Mouse (Mus musculus) midbrain, postnatal 0 days (tissue): ENCODE measurements at regions not wholly inside any gene's neighbourhood (a gene's known extent, or its start where the extent isn't known, plus 50 kb on each side); places are given as distances from the start of the nearest gene placed in this dataset.

Source experiments
- ATAC-seq: fragments of 200-750 bp; cut with Nextera tagmentation; 2 replicates; pipeline ENCODE4 v1.8.0; 2017; ENCODE audit warnings: moderate number of reproducible peaks, mild to moderate bottlenecking, moderate TSS enrichment, moderate library complexity; ENCODE audit not compliant: low FRiP score
- DNase-seq: peaks from one replicate; pipeline ENCODE4 v3.0.0-alpha.2; 2015; ENCODE audit warnings: low spot score
- H3K27ac ChIP-seq: fragments of 300-500 bp; sonication (generic); 2 replicates; pipeline ENCODE4 v1.5.1; 2014; ENCODE audit warnings: low read depth, mild to moderate bottlenecking, low read length, mixed read lengths
- H3K27me3 ChIP-seq: fragments of 300-500 bp; sonication (generic); 2 replicates; pipeline ENCODE4 v1.6.1; 2014; ENCODE audit warnings: low read length, control low read depth, mixed read lengths; ENCODE audit not compliant: insufficient read depth
- H3K36me3 ChIP-seq: fragments of 300-500 bp; sonication (generic); 2 replicates; pipeline ENCODE4 v1.6.1; 2014; ENCODE audit warnings: low read length, control low read depth, mixed read lengths; ENCODE audit not compliant: insufficient read depth
- H3K4me1 ChIP-seq: fragments of 300-500 bp; sonication (generic); 2 replicates; pipeline ENCODE4 v1.6.1; 2014; ENCODE audit warnings: mild to moderate bottlenecking, control low read depth, antibody characterized with exemption, low read length, mixed read lengths; ENCODE audit not compliant: insufficient read depth
- H3K4me2 ChIP-seq: fragments of 300-500 bp; sonication (generic); 2 replicates; pipeline ENCODE4 v1.6.1; 2014; ENCODE audit warnings: low read depth, mild to moderate bottlenecking, low read length, mixed read lengths; ENCODE audit not compliant: poor library complexity, severe bottlenecking
- H3K4me3 ChIP-seq: fragments of 300-500 bp; sonication (generic); 2 replicates; pipeline ENCODE4 v1.5.1; 2014; ENCODE audit warnings: low read depth, mild to moderate bottlenecking, low read length, moderate library complexity
- H3K9ac ChIP-seq: fragments of 300-500 bp; sonication (generic); replicated peaks from 2 replicates; pipeline ENCODE4 v1.6.1; 2014; ENCODE audit warnings: mild to moderate bottlenecking, low read length, moderate library complexity, mixed read lengths; ENCODE audit not compliant: poor library complexity, severe bottlenecking
- H3K9me3 ChIP-seq: fragments of 300-500 bp; sonication (generic); 2 replicates; pipeline ENCODE4 v1.6.1; 2016; ENCODE audit warnings: low read length, control low read depth
- CTCF ChIP-seq: IDR thresholded peaks from 2 replicates; pipeline ENCODE4 v1.5.1; 2016; ENCODE audit warnings: antibody characterized with exemption, mild to moderate bottlenecking
- WGBS: fragments of 180-500 bp; shearing (Covaris S2); extraction: QIAGEN DNeasy Blood & Tissue Kit; methylation state at CpG from one replicate; pipeline ENCODE4 v1.1.7; 2014; 5-methylcytosine and 5-hydroxymethylcytosine counted together

GRCm38 (mm10) chr7:136208879-136209278, 492.7 kb upstream of the Mki67 start:
- DNase-seq, result no peak
- H3K9me3 ChIP-seq, result no peaks in the 10 kb centered on the region
- peaks cover 7% of the 10 kb centered on the region; the same call in 1 of the 2 replicates for H3K4me1 ChIP-seq
- no peak for TF ChIP-seq CTCF
- WGBS, result 42% methylated on average over 12 of the region's 12 CpGs
- H3K27ac ChIP-seq, result no peak overlapping the region
- no peaks in the 10 kb centered on the region for H3K36me3 ChIP-seq
- no peak overlapping the region for H3K4me2 ChIP-seq
- no peak overlapping the region for H3K4me3 ChIP-seq
- ATAC-seq, result no peak
- H3K27me3 ChIP-seq, result no peaks in the 10 kb centered on the region
- no peak overlapping the region for H3K9ac ChIP-seq

- peaks cover 7% of the 10 kb centered on the region; the same call in 1 of the 2 replicates for H3K4me1 ChIP-seq
- no peak overlapping the region for H3K9ac ChIP-seq
- DNase-seq (peak; percentile 52), ATAC-seq (no peak)
- no peaks in the 10 kb centered on the region for H3K9me3 ChIP-seq
- no peaks in the 10 kb centered on the region for H3K36me3 ChIP-seq
- H3K4me2 ChIP-seq, result peak overlapping the region; percentile 37
- TF ChIP-seq CTCF, result no peak; the same call in 1 of the 2 replicates
- H3K4me3 ChIP-seq, result no peak overlapping the region
- WGBS, result 14% methylated on average over 30 of the region's 31 CpGs
- peak overlapping the region; percentile 62 for H3K27ac ChIP-seq
- peaks cover 3% of the 10 kb centered on the region; the same call in 1 of the 2 replicates for H3K27me3 ChIP-seq
Measured at GRCm38 (mm10) chr7:136209299-136210171, 493.4 kb upstream of the Mki67 start.

GRCm38 (mm10) chr7:136212492-136212891, 496.3 kb upstream of the Mki67 start:
- Histone ChIP-seq H3K9ac (no peak overlapping the region), H3K4me3 (no peak overlapping the region), H3K36me3 (no peaks in the 10 kb centered on the region), H3K4me1 (peaks cover 7% of the 10 kb centered on the region; the same call in 1 of the 2 replicates), H3K27ac (no peak overlapping the region), H3K27me3 (peaks cover 3% of the 10 kb centered on the region; the same call in 1 of the 2 replicates), H3K9me3 (no peaks in the 10 kb centered on the region), H3K4me2 (no peak overlapping the region)
- no peak for TF ChIP-seq CTCF
- ATAC-seq (no peak), DNase-seq (peak; percentile 53)
- WGBS, result 59% methylated on average over 8 of the region's 8 CpGs

DNA sequence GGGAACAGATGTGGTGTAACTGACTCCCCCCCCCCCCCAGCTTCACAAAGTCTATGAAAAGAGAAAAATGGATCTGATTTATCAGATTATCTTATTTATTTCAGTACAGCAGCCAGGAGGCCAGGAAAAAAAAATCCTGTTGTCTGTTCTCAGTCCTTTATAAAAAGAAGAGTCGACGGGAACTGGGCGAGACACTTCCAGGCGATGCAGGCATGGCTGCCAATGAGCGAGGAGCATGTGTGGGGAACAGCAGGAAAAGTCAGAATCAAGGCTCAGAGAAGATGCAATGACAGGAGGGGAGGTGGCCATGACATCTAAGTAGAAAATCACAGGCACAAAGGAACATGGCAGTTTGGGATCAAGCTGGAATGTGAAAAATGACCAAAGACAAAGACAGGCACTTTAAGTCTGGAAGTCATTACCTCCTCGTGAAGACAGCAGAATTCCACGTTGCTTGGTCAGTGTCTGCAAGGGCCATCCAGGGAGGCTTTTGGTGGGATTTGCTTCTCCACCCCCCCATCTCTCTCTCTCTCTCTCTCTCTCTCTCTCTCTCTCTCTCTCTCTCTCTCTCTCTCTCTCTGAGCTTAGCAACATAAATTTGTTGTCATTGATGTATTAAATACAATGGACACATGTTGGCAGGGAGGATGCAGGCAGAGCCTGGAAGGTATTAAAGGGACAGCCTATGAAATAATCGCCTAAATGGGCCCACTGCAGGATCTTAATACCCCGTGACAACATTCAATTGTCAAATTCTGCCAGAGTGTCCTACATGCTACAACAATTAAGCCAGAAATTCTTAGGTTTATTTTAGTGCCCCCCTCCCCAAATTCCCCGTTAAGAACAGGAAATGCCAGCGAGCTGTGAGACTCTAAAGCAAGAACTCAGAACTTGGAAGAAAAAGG, 497.1 kb upstream of the Mki67 start:
- 38% methylated on average over 11 of the region's 11 CpGs for WGBS
- Histone ChIP-seq H3K4me3 (no peak overlapping the region), H3K36me3 (no peaks in the 10 kb centered on the region), H3K9me3 (no peaks in the 10 kb centered on the region), H3K27me3 (peaks cover 3% of the 10 kb centered on the region; the same call in 1 of the 2 replicates), H3K9ac (no peak overlapping the region), H3K27ac (no peak overlapping the region), H3K4me2 (no peak overlapping the region), H3K4me1 (peaks cover 7% of the 10 kb centered on the region; the same call in 1 of the 2 replicates)
- DNase-seq, result no peak
- ATAC-seq, result no peak
- no peak for TF ChIP-seq CTCF

DNA sequence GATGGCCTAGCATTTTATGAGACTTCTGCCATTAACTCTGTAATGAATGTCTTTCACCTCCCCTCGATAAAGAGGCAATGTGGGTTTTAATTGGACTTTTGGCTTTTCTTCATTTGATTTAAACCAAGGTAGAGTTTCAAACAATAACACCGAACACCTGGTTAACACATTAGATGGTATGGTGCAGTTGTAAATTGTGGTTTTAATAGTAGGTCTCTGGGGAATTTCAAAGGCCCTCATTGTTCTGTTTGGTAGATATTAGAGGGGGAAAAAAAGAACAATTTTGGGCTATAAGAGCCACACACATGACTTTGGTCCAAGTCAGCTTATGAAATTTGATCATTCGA, 497.8 kb upstream of the Mki67 start:
- ATAC-seq, result no peak
- TF ChIP-seq CTCF, result no peak

More for the DNA sequence above, 497.8 kb upstream of the Mki67 start:
- H3K9ac ChIP-seq, result no peak overlapping the region
- WGBS, result 84% methylated on average over 3 of the region's 3 CpGs
- no peak overlapping the region for H3K27ac ChIP-seq
- H3K4me1 ChIP-seq, result peaks cover 11% of the 10 kb centered on the region; the same call in 1 of the 2 replicates
- no peaks in the 10 kb centered on the region for H3K36me3 ChIP-seq
- no peak for DNase-seq
- H3K4me3 ChIP-seq, result no peak overlapping the region
- no peak overlapping the region for H3K4me2 ChIP-seq
- H3K27me3 ChIP-seq, result peaks cover 3% of the 10 kb centered on the region; the same call in 1 of the 2 replicates
- no peaks in the 10 kb centered on the region for H3K9me3 ChIP-seq
